Mouse (Mus musculus): ENCODE results near the gene BC049730. TPM values are rescaled to one million over a fixed set of nuclear protein-coding genes. Genes with fewer than 3 reads are reported as not detected.

BC049730 gene
- polyA plus RNA-seq (2012; rRNA removed): not detected in 2 replicates

GRCm38 (mm10) chr7:24708832-24709292 is at the start of gene BC049730:
Gene BC049730 (plus strand): TSS chr7:24709242.

GRCm38 (mm10) chr7:24676575-24676974 is 32.5 kb upstream of the BC049730 start, which contains the start of gene Tex101:
Gene Tex101 (minus strand): TSS chr7:24676675.

GRCm38 (mm10) chr7:24726808-24727207 is 17.8 kb downstream of the BC049730 start, which contains the start of gene Gm4763:
Gene Gm4763 (minus strand): TSS chr7:24726908.

GRCm38 (mm10) chr7:24760211-24760610 is 51.2 kb downstream of the BC049730 start, which contains the start of gene Cd177:
Gene Cd177 (minus strand): TSS chr7:24760311.

Other genes starting within 250 kb of the BC049730 start
- gene Plaur, start 246.8 kb upstream of the BC049730 start, polyA plus RNA-seq (2012; rRNA removed): 16.4 and 17.4 TPM in 2 replicates
- 8.6 and 12.3 TPM in 2 replicates for gene Cadm4, start 227.2 kb upstream of the BC049730 start, polyA plus RNA-seq (2012; rRNA removed)
- gene Zfp428, start 202.2 kb upstream of the BC049730 start, polyA plus RNA-seq (2012; rRNA removed): 12.5 and 13.9 TPM in 2 replicates
- gene AC161166.1, start 196.8 kb upstream of the BC049730 start, polyA plus RNA-seq (2012; rRNA removed): not detected in 2 replicates
- gene Irgq, start 178.6 kb upstream of the BC049730 start, polyA plus RNA-seq (2012; rRNA removed): 15.3 and 16.0 TPM in 2 replicates
- gene Pinlyp, start 163.1 kb upstream of the BC049730 start, polyA plus RNA-seq (2012; rRNA removed): 0.24 TPM in 1 of 2 replicates, not detected in the other
- gene Xrcc1, start 163.0 kb upstream of the BC049730 start, polyA plus RNA-seq (2012; rRNA removed): 29.9 and 34.7 TPM in 2 replicates
- 766 and 787 TPM in 2 replicates for gene Ethe1, start 121.7 kb upstream of the BC049730 start, polyA plus RNA-seq (2012; rRNA removed)
- 1.2 and 1.7 TPM in 2 replicates for gene Zfp575, start 121.6 kb upstream of the BC049730 start, polyA plus RNA-seq (2012; rRNA removed)
- gene Phldb3, start 98.5 kb upstream of the BC049730 start, polyA plus RNA-seq (2012; rRNA removed): 4.4 and 5.2 TPM in 2 replicates
- gene Lypd3, start 72.7 kb upstream of the BC049730 start, polyA plus RNA-seq (2012; rRNA removed): 0.17 TPM in 1 of 2 replicates, not detected in the other
- gene Tex101, start 32.6 kb upstream of the BC049730 start, polyA plus RNA-seq (2012; rRNA removed): not detected in 2 replicates
- gene Gm4763, start 17.7 kb downstream of the BC049730 start, polyA plus RNA-seq (2012; rRNA removed): not detected in 2 replicates
- gene Cd177, start 51.1 kb downstream of the BC049730 start, polyA plus RNA-seq (2012; rRNA removed): 106 and 208 TPM in 2 replicates
- 37.8 and 48.8 TPM in 2 replicates for gene Ceacam10, start 68.0 kb downstream of the BC049730 start, polyA plus RNA-seq (2012; rRNA removed)
- gene Gm9844, start 153.0 kb downstream of the BC049730 start, polyA plus RNA-seq (2012; rRNA removed): 3.0 and 3.1 TPM in 2 replicates
- gene Lypd4, start 160.7 kb downstream of the BC049730 start, polyA plus RNA-seq (2012; rRNA removed): not detected in 2 replicates
- gene Dmrtc2, start 160.8 kb downstream of the BC049730 start, polyA plus RNA-seq (2012; rRNA removed): not detected in 2 replicates
- 434 and 588 TPM in 2 replicates for gene Rps19, start 175.1 kb downstream of the BC049730 start, polyA plus RNA-seq (2012; rRNA removed)
- gene Cd79a, start 188.1 kb downstream of the BC049730 start, polyA plus RNA-seq (2012; rRNA removed): 27.2 and 28.2 TPM in 2 replicates
- gene Arhgef1, start 193.7 kb downstream of the BC049730 start, polyA plus RNA-seq (2012; rRNA removed): 160 and 169 TPM in 2 replicates
- not detected in 2 replicates for gene Gm4881, start 235.3 kb downstream of the BC049730 start, polyA plus RNA-seq (2012; rRNA removed)

All from colon, adult 2 months (tissue).